Mouse (Mus musculus): Measurements from ENCODE around the gene Chrm4.

Gene Chrm4

GRCm38 (mm10) chr2:91963443-91963932 lies 36.4 kb downstream of the Chrm4 start:
- peak; percentile 88 to 94 for DNase-seq (ENCODE audit: low spot score in 2 of 2)

- DNase-seq (ENCODE audit: low spot score in 2 of 2), result no peak
Observed at GRCm38 (mm10) chr2:91964610-91965204, 37.7 kb downstream of the Chrm4 start.

GRCm38 (mm10) chr2:91965417-91965816 lies 38.4 kb downstream of the Chrm4 start:
- no peak for DNase-seq (ENCODE audit: low spot score in 2 of 2)

- no peak for DNase-seq (ENCODE audit: low spot score in 2 of 2)
Observed at GRCm38 (mm10) chr2:91966367-91966766, 39.3 kb downstream of the Chrm4 start.

- no peak for DNase-seq (ENCODE audit: low spot score in 2 of 2)
Observed at GRCm38 (mm10) chr2:91967962-91968361, 40.9 kb downstream of the Chrm4 start.

- peak in 1 of 2 experiments; percentile 76 for DNase-seq (ENCODE audit: low spot score in 2 of 2)
Observed at GRCm38 (mm10) chr2:91971231-91972097, 44.4 kb downstream of the Chrm4 start.

- no peak for DNase-seq (ENCODE audit: low spot score in 2 of 2)
Observed at GRCm38 (mm10) chr2:91972121-91972566, 45.1 kb downstream of the Chrm4 start.

GRCm38 (mm10) chr2:91973416-91974135 lies 46.5 kb downstream of the Chrm4 start:
- no peak for DNase-seq (ENCODE audit: low spot score in 2 of 2)

- DNase-seq (ENCODE audit: low spot score in 2 of 2), result no peak
Observed at GRCm38 (mm10) chr2:91975581-91976541, 48.8 kb downstream of the Chrm4 start, which contains the start of gene Dgkz. TSS of gene Dgkz (minus strand) at chr2:91975864.

GRCm38 (mm10) chr2:91977960-91978359 lies 50.9 kb downstream of the Chrm4 start:
- no peak for DNase-seq (ENCODE audit: low spot score in 2 of 2)

Data from frontal cortex, postnatal 10 days (tissue).